Mouse (Mus musculus): ENCODE data around the gene Nphp4. TPM values are rescaled to one million over a fixed set of nuclear protein-coding genes. Genes with fewer than 3 reads are reported as not detected.

Nphp4 gene
- polyA plus RNA-seq, 1 experiment from 2014 or later = 6.4 TPM

DNA sequence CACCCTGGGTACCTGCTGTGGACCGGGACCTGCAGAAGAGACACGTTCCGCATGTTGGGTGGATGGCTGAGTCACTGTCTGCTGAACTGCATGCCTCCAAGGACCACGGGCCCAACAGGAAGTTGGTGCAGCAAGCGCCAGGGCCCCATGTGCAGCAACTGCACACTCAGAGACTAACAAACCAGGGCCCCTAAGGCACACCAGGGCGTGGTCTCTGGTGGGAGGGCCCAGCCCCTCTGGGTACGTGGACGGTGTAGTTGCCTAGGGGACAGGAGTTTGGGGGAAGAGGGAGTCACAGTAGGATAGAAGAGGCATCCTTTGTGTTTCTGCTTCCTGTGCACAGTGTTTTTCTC is 27.9 kb upstream of the Nphp4 start:
- ATAC-seq = no peak
- WGBS = 70% methylated on average over 8 of the region's 8 CpGs

GRCm38 (mm10) chr4:152451371-152451770 is 25.1 kb upstream of the Nphp4 start:
- Histone ChIP-seq H3K27me3 (ENCODE audit: control insufficient read depth, insufficient read depth, low read depth, low read length) (no peaks in the 10 kb centered on the region), H3K9ac (ENCODE audit: low read depth, low read length) (no peak overlapping the region)
- ATAC-seq = no peak

More for the DNA sequence above, 27.9 kb upstream of the Nphp4 start:
- Histone ChIP-seq H3K4me2 (ENCODE audit: low read length) (no peak overlapping the region), H3K4me3 (ENCODE audit: low read depth, low read length) (no peak overlapping the region), H3K27ac (ENCODE audit: low read length) (no peak overlapping the region), H3K9me3 (replicated peaks; ENCODE audit: control insufficient read depth, low read length, poor library complexity, severe bottlenecking) (no peaks in the 10 kb centered on the region), H3K27me3 (ENCODE audit: control insufficient read depth, insufficient read depth, low read depth, low read length) (no peaks in the 10 kb centered on the region), H3K4me1 (ENCODE audit: control insufficient read depth, insufficient read depth, low read length) (no peaks in the 10 kb centered on the region), H3K9ac (ENCODE audit: low read depth, low read length) (no peak overlapping the region), H3K36me3 (ENCODE audit: control insufficient read depth, insufficient read depth, low read length) (no peaks in the 10 kb centered on the region)

GRCm38 (mm10) chr4:152453079-152453478 is 23.4 kb upstream of the Nphp4 start:
- ATAC-seq = no peak
- Histone ChIP-seq H3K36me3 (ENCODE audit: control insufficient read depth, insufficient read depth, low read length) (no peaks in the 10 kb centered on the region), H3K9ac (ENCODE audit: low read depth, low read length) (no peak overlapping the region; the same call in 1 of the 2 replicates), H3K4me2 (ENCODE audit: low read length) (no peak overlapping the region), H3K27ac (ENCODE audit: low read length) (no peak overlapping the region), H3K4me1 (ENCODE audit: control insufficient read depth, insufficient read depth, low read length) (no peaks in the 10 kb centered on the region), H3K9me3 (replicated peaks; ENCODE audit: control insufficient read depth, low read length, poor library complexity, severe bottlenecking) (no peaks in the 10 kb centered on the region), H3K27me3 (ENCODE audit: control insufficient read depth, insufficient read depth, low read depth, low read length) (no peaks in the 10 kb centered on the region), H3K4me3 (ENCODE audit: low read depth, low read length) (no peak overlapping the region)
- 24% methylated on average over 10 of the region's 10 CpGs for WGBS

More at GRCm38 (mm10) chr4:152451371-152451770, 25.1 kb upstream of the Nphp4 start:
- Histone ChIP-seq H3K36me3 (ENCODE audit: control insufficient read depth, insufficient read depth, low read length) (no peaks in the 10 kb centered on the region), H3K4me1 (ENCODE audit: control insufficient read depth, insufficient read depth, low read length) (no peaks in the 10 kb centered on the region), H3K9me3 (replicated peaks; ENCODE audit: control insufficient read depth, low read length, poor library complexity, severe bottlenecking) (no peaks in the 10 kb centered on the region), H3K4me3 (ENCODE audit: low read depth, low read length) (no peak overlapping the region), H3K4me2 (ENCODE audit: low read length) (no peak overlapping the region), H3K27ac (ENCODE audit: low read length) (no peak overlapping the region)
- WGBS = 89% methylated on average over 6 of the region's 6 CpGs

GRCm38 (mm10) chr4:152454153-152454552 is 22.4 kb upstream of the Nphp4 start:
- H3K4me3 ChIP-seq (ENCODE audit: low read depth, low read length) = no peak overlapping the region
- no peaks in the 10 kb centered on the region for H3K9me3 ChIP-seq (replicated peaks; ENCODE audit: control insufficient read depth, low read length, poor library complexity, severe bottlenecking)
- H3K36me3 ChIP-seq (ENCODE audit: control insufficient read depth, insufficient read depth, low read length) = no peaks in the 10 kb centered on the region
- H3K27me3 ChIP-seq (ENCODE audit: control insufficient read depth, insufficient read depth, low read depth, low read length) = no peaks in the 10 kb centered on the region
- no peak overlapping the region for H3K27ac ChIP-seq (ENCODE audit: low read length)
- no peak overlapping the region for H3K9ac ChIP-seq (ENCODE audit: low read depth, low read length)
- H3K4me1 ChIP-seq (ENCODE audit: control insufficient read depth, insufficient read depth, low read length) = no peaks in the 10 kb centered on the region
- 71% methylated on average over 12 of the region's 12 CpGs for WGBS
- no peak overlapping the region for H3K4me2 ChIP-seq (ENCODE audit: low read length)
- no peak for ATAC-seq

- 71% methylated on average over 18 of the region's 18 CpGs for WGBS
- Histone ChIP-seq H3K4me3 (ENCODE audit: low read depth, low read length) (no peak overlapping the region), H3K9ac (ENCODE audit: low read depth, low read length) (no peak overlapping the region), H3K9me3 (replicated peaks; ENCODE audit: control insufficient read depth, low read length, poor library complexity, severe bottlenecking) (no peaks in the 10 kb centered on the region), H3K4me2 (ENCODE audit: low read length) (no peak overlapping the region), H3K36me3 (ENCODE audit: control insufficient read depth, insufficient read depth, low read length) (no peaks in the 10 kb centered on the region), H3K4me1 (ENCODE audit: control insufficient read depth, insufficient read depth, low read length) (no peaks in the 10 kb centered on the region), H3K27ac (ENCODE audit: low read length) (no peak overlapping the region), H3K27me3 (ENCODE audit: control insufficient read depth, insufficient read depth, low read depth, low read length) (no peaks in the 10 kb centered on the region)
- ATAC-seq = no peak
These were observed 19.9 kb upstream of the Nphp4 start for GRCm38 (mm10) chr4:152456609-152457008.

DNA sequence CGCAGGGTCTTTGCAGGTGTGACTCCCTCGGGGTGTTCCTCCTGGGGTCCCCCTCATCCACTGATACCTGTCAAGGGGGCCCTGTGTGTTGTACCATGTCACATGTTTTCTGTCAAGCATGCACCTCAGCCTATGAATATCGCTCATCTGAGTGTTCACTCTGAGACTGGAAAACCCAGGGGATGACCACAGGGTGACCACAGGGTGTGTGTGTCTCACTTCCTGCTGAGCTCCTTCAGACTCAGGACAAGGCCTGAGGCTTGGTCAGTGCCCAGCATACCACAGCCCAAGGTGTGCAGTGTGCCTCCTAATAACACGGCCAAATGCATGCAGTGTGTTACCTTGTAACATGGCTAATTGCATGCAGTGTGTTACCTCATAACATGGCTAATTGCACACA is 18.8 kb upstream of the Nphp4 start:
- H3K4me1 ChIP-seq (ENCODE audit: control insufficient read depth, insufficient read depth, low read length) = no peaks in the 10 kb centered on the region
- H3K9me3 ChIP-seq (replicated peaks; ENCODE audit: control insufficient read depth, low read length, poor library complexity, severe bottlenecking) = no peaks in the 10 kb centered on the region
- H3K36me3 ChIP-seq (ENCODE audit: control insufficient read depth, insufficient read depth, low read length) = no peaks in the 10 kb centered on the region
- ATAC-seq = no peak
- H3K27me3 ChIP-seq (ENCODE audit: control insufficient read depth, insufficient read depth, low read depth, low read length) = no peaks in the 10 kb centered on the region
- no peak overlapping the region for H3K4me2 ChIP-seq (ENCODE audit: low read length)
- 96% methylated on average over 4 of the region's 4 CpGs for WGBS
- H3K4me3 ChIP-seq (ENCODE audit: low read depth, low read length) = no peak overlapping the region
- H3K27ac ChIP-seq (ENCODE audit: low read length) = no peak overlapping the region
- no peak overlapping the region for H3K9ac ChIP-seq (ENCODE audit: low read depth, low read length)

DNA sequence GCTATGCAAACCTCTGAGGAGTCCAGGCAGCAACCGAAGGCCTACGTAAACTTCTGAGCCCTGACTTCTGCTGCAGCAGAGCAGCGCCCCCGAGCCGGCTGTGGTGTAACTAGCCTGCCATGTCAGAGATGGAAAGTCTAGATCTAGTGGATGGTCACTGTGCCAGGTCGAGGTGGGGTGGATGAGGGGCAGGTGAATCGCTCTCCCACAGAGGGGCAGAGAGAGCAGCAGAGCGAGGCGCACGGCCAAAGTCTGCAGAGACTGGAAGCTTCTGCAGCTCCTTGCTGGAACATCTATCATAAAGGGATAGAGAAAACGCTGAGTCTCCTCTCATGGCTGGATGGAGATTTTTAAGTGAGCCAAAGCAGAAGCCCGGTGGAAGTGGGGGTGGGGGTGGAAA is 14.0 kb upstream of the Nphp4 start:
- 88% methylated on average over 12 of the region's 12 CpGs for WGBS
- Histone ChIP-seq H3K9me3 (replicated peaks; ENCODE audit: control insufficient read depth, low read length, poor library complexity, severe bottlenecking) (no peaks in the 10 kb centered on the region), H3K9ac (ENCODE audit: low read depth, low read length) (no peak overlapping the region), H3K4me2 (ENCODE audit: low read length) (no peak overlapping the region), H3K27me3 (ENCODE audit: control insufficient read depth, insufficient read depth, low read depth, low read length) (no peaks in the 10 kb centered on the region), H3K27ac (ENCODE audit: low read length) (no peak overlapping the region), H3K4me3 (ENCODE audit: low read depth, low read length) (no peak overlapping the region), H3K4me1 (ENCODE audit: control insufficient read depth, insufficient read depth, low read length) (peaks cover 10% of the 10 kb centered on the region), H3K36me3 (ENCODE audit: control insufficient read depth, insufficient read depth, low read length) (no peaks in the 10 kb centered on the region)
- ATAC-seq = no peak

DNA sequence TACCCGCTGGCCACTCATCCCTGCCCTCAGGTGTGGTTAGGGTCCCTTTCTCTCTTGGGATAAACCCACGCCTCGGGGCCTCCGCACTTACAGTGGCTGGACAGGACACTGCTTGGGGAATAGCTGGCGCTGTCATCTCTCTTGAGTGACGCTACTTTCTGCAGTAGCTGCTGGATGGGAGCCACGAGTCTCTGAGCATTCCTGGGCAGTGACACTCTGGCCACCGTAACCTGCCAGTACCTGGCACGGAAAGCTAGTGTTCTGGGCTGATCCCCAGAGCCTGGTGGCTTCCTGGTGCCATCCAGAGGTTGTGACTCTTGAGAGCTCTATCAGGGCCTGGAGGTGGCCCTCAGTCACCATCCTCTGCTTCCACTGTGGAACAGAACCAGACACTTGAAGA is 13.4 kb upstream of the Nphp4 start:
- Histone ChIP-seq H3K27me3 (ENCODE audit: control insufficient read depth, insufficient read depth, low read depth, low read length) (no peaks in the 10 kb centered on the region), H3K9me3 (replicated peaks; ENCODE audit: control insufficient read depth, low read length, poor library complexity, severe bottlenecking) (no peaks in the 10 kb centered on the region), H3K36me3 (ENCODE audit: control insufficient read depth, insufficient read depth, low read length) (no peaks in the 10 kb centered on the region), H3K27ac (ENCODE audit: low read length) (no peak overlapping the region), H3K4me3 (ENCODE audit: low read depth, low read length) (no peak overlapping the region), H3K4me1 (ENCODE audit: control insufficient read depth, insufficient read depth, low read length) (peaks cover 10% of the 10 kb centered on the region), H3K9ac (ENCODE audit: low read depth, low read length) (no peak overlapping the region), H3K4me2 (ENCODE audit: low read length) (no peak overlapping the region)
- no peak for ATAC-seq
- 92% methylated on average over 9 of the region's 9 CpGs for WGBS

- Histone ChIP-seq H3K36me3 (ENCODE audit: control insufficient read depth, insufficient read depth, low read length) (no peaks in the 10 kb centered on the region), H3K4me2 (ENCODE audit: low read length) (no peak overlapping the region), H3K27me3 (ENCODE audit: control insufficient read depth, insufficient read depth, low read depth, low read length) (no peaks in the 10 kb centered on the region), H3K9me3 (replicated peaks; ENCODE audit: control insufficient read depth, low read length, poor library complexity, severe bottlenecking) (no peaks in the 10 kb centered on the region), H3K4me1 (ENCODE audit: control insufficient read depth, insufficient read depth, low read length) (peaks cover 10% of the 10 kb centered on the region), H3K9ac (ENCODE audit: low read depth, low read length) (no peak overlapping the region), H3K4me3 (ENCODE audit: low read depth, low read length) (no peak overlapping the region), H3K27ac (ENCODE audit: low read length) (peak overlapping the region; percentile 2)
- ATAC-seq = peak; percentile 77; the same call in 1 of the 2 replicates
- 5% methylated on average over 8 of the region's 8 CpGs for WGBS
These were observed 11.4 kb upstream of the Nphp4 start for GRCm38 (mm10) chr4:152465116-152465515.

DNA sequence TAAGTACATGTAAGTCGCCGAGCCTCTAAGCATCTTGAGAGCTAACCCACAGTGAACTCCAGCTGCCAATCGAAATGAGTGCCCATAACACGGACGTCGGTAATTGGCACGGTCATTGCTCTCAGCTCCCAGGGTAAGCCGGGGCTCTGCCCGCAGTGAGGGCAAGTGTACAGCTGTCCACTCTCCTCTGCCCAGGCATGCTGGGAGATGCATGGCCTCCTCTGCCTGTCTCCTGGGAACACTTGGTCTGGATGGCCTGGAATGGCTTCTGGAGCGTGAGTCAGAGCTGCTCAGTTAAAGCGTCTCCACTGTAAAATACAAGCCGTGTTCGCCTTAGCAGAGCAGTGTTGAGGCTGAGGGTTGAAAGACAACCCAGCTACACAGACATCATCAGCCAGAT is 9.9 kb upstream of the Nphp4 start:
- Histone ChIP-seq H3K27me3 (ENCODE audit: control insufficient read depth, insufficient read depth, low read depth, low read length) (no peaks in the 10 kb centered on the region), H3K9me3 (replicated peaks; ENCODE audit: control insufficient read depth, low read length, poor library complexity, severe bottlenecking) (no peaks in the 10 kb centered on the region), H3K4me2 (ENCODE audit: low read length) (no peak overlapping the region), H3K27ac (ENCODE audit: low read length) (no peak overlapping the region), H3K4me1 (ENCODE audit: control insufficient read depth, insufficient read depth, low read length) (peaks cover 10% of the 10 kb centered on the region), H3K36me3 (ENCODE audit: control insufficient read depth, insufficient read depth, low read length) (no peaks in the 10 kb centered on the region), H3K9ac (ENCODE audit: low read depth, low read length) (no peak overlapping the region), H3K4me3 (ENCODE audit: low read depth, low read length) (no peak overlapping the region)
- 67% methylated on average over 13 of the region's 13 CpGs for WGBS
- no peak for ATAC-seq

All from midbrain, embryonic 16.5 days (tissue).